Mouse (Mus musculus): Measurements from ENCODE around the gene Eef1g.

Gene Eef1g

DNA sequence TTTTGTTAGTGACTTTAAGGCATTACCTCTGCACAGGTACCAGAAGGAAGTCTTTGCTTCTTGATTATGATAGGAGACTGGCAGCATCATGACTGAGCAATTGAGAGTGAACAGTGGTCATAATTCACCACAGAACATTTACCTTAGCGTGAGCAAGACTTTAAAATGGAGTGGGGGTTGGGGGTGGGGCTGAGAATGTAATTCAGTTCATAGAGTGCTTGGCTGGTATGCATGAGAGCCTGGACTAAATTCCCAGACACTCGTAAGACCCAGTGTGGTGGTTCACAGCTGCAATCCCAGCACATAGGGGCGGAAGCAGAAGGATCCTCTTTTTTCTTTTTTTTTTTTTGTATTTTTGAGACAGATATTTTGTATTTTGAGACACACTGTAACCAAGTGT lies 52.5 kb downstream of the Eef1g start:
- Histone ChIP-seq H3K4me1 (replicated peaks; ENCODE audit: low read depth, low read length) (peaks cover 3% of the 10 kb centered on the region; the same call in 1 of the 2 replicates), H3K27me3 (ENCODE audit: insufficient read depth, low read length) (no peaks in the 10 kb centered on the region), H3K4me3 (replicated peaks; ENCODE audit: low read length) (no peak overlapping the region), H3K36me3 (ENCODE audit: insufficient read depth, low read length) (peaks cover 58% of the 10 kb centered on the region), H3K9me3 (ENCODE audit: low read length) (no peaks in the 10 kb centered on the region)
- TF ChIP-seq CTCF (conservative IDR thresholded peaks at IDR 0.05; ENCODE audit: low read length) (no peak), NANOG (IDR thresholded peaks at IDR 0.05; ENCODE audit: borderline replicate concordance, low read length) (no peak), POU5F1 (IDR thresholded peaks at IDR 0.05; ENCODE audit: borderline replicate concordance, low read length) (no peak)

DNA sequence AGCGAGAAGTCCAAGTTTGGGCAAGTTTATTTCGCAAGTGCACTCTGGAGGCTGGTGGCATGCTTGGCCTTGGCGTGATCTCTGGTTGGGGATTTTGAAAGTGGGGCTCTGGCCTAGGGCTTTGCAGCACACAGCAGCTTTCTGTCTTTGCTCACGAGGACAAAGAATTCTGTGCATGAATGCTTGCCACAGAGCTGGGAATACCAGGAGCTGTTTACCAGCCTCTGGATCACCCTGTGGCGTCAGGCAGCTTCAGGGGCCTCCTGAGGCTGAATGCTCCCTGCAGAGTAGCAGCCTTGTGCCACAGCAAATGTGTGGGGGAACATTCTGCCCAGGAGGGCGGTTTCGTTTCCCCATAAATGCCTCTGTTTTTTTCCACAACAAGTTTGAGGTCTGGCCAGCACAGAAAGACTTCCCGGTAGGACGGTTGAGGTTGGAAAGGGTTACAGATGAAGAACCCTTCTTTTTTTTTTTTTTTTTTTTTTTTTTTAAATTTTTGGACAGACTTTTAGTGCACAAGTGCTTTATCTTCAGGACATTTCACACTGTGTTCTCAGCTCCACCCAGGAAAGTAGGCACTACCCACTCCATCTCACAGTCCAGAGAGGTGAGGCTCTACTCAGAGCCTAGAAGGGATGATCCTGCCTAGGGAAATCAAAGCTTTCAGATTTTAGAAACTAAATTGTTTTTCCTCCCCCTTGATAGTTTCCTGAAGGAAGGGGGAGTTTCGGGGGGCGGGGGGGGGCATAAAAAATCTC lies 56.4 kb downstream of the Eef1g start:
- Histone ChIP-seq H3K27me3 (ENCODE audit: insufficient read depth, low read length) (no peaks in the 10 kb centered on the region), H3K4me1 (replicated peaks; ENCODE audit: low read depth, low read length) (peaks cover 20% of the 10 kb centered on the region), H3K36me3 (ENCODE audit: insufficient read depth, low read length) (peaks cover 19% of the 10 kb centered on the region), H3K9me3 (ENCODE audit: low read length) (peaks cover 9% of the 10 kb centered on the region; the same call in 1 of the 2 replicates), H3K4me3 (replicated peaks; ENCODE audit: low read length) (no peak overlapping the region)
- TF ChIP-seq CTCF (conservative IDR thresholded peaks at IDR 0.05; ENCODE audit: low read length): no peak
- no peak for TF ChIP-seq NANOG (IDR thresholded peaks at IDR 0.05; ENCODE audit: borderline replicate concordance, low read length)
- TF ChIP-seq POU5F1 (IDR thresholded peaks at IDR 0.05; ENCODE audit: borderline replicate concordance, low read length): no peak

- peaks cover 25% of the 10 kb centered on the region for H3K4me1 ChIP-seq (replicated peaks; ENCODE audit: low read depth, low read length)
- H3K4me3 ChIP-seq (replicated peaks; ENCODE audit: low read length): no peak overlapping the region
- H3K9me3 ChIP-seq (ENCODE audit: low read length): peaks cover 9% of the 10 kb centered on the region; the same call in 1 of the 2 replicates
- no peak for TF ChIP-seq POU5F1 (IDR thresholded peaks at IDR 0.05; ENCODE audit: borderline replicate concordance, low read length)
- TF ChIP-seq NANOG (IDR thresholded peaks at IDR 0.05; ENCODE audit: borderline replicate concordance, low read length): no peak
- TF ChIP-seq CTCF (conservative IDR thresholded peaks at IDR 0.05; ENCODE audit: low read length): no peak
- 0 out of 2 replicates have a peak, but pooled peaks cover 3% of the 10 kb centered on the region for H3K36me3 ChIP-seq (ENCODE audit: insufficient read depth, low read length)
- no peaks in the 10 kb centered on the region for H3K27me3 ChIP-seq (ENCODE audit: insufficient read depth, low read length)
These were observed 58.9 kb downstream of the Eef1g start for GRCm38 (mm10) chr19:9025562-9026257.

- no peak for TF ChIP-seq CTCF (conservative IDR thresholded peaks at IDR 0.05; ENCODE audit: low read length)
- no peak for TF ChIP-seq POU5F1 (IDR thresholded peaks at IDR 0.05; ENCODE audit: borderline replicate concordance, low read length)
- TF ChIP-seq NANOG (IDR thresholded peaks at IDR 0.05; ENCODE audit: borderline replicate concordance, low read length): no peak
- Histone ChIP-seq H3K4me1 (replicated peaks; ENCODE audit: low read depth, low read length) (peaks cover 25% of the 10 kb centered on the region), H3K9me3 (ENCODE audit: low read length) (peaks cover 9% of the 10 kb centered on the region; the same call in 1 of the 2 replicates), H3K4me3 (replicated peaks; ENCODE audit: low read length) (no peak overlapping the region), H3K27me3 (ENCODE audit: insufficient read depth, low read length) (no peaks in the 10 kb centered on the region), H3K36me3 (ENCODE audit: insufficient read depth, low read length) (no peaks in the 10 kb centered on the region)
These were observed 59.8 kb downstream of the Eef1g start for GRCm38 (mm10) chr19:9026634-9027033.

GRCm38 (mm10) chr19:9027795-9028194 lies 61.0 kb downstream of the Eef1g start:
- Histone ChIP-seq H3K9me3 (ENCODE audit: low read length) (peaks cover 9% of the 10 kb centered on the region; the same call in 1 of the 2 replicates), H3K4me3 (replicated peaks; ENCODE audit: low read length) (no peak overlapping the region), H3K27me3 (ENCODE audit: insufficient read depth, low read length) (no peaks in the 10 kb centered on the region), H3K36me3 (ENCODE audit: insufficient read depth, low read length) (no peaks in the 10 kb centered on the region), H3K4me1 (replicated peaks; ENCODE audit: low read depth, low read length) (peaks cover 25% of the 10 kb centered on the region)
- TF ChIP-seq POU5F1 (IDR thresholded peaks at IDR 0.05; ENCODE audit: borderline replicate concordance, low read length) (no peak), CTCF (conservative IDR thresholded peaks at IDR 0.05; ENCODE audit: low read length) (no peak), NANOG (IDR thresholded peaks at IDR 0.05; ENCODE audit: borderline replicate concordance, low read length) (no peak)
